In the genomic region with DNA sequence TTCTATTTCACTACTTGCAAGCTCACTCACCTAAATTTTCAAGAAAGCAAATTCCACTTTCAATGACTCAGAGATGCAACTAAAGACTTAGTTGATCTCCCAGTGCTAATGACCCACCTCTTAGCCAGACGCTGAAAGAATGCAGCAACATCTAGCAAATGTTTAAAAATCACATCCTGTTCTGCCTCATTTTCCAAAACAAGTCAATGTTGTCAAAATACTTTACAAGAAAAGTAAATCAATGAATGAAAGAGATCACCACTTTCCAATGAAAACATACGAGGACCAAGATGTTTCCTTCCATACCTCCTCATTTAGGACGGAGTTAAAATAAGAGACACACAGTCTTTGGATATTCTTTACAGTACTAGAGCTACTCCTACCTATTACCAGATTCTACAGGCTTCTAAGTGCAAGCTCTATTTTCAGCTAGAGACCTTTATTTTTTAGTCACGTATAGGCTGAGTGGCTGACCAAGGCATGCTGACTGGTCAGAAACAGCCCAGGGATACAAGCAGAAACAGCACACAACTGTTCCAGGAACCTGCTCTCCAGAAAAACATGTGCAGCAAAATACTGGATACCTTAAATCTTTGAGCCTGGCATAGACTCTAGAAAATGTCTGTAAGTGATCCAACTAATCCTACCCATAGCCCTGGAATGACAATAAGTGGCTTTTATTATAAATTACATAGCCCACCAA, we compare ENCODE assay signal across 9 mouse cellular contexts.
A peak's percentile ranks its signal among the peaks of the same experiment; 100 is the strongest.
DNase-seq lines count a peak whose midpoint lies in the region; ATAC-seq and TF ChIP-seq lines count a peak whose summit lies in the region.
"Had no signal": no experiment of that assay in that cellular context is flagged by ENCODE, and none has a peak within 500 bp of the region (broad histone marks: within the 10 kb centered on the region; RNA-seq: fewer than 3 reads in every experiment).

No protein-coding gene starts in this region.

- H3K36me3 ChIP-seq in midbrain, embryonic 10.5 days: no peaks in the 10 kb centered on the region
- H3K36me3 ChIP-seq in midbrain, postnatal 0 days (ENCODE audit: insufficient read depth, low read length): no peaks in the 10 kb centered on the region
- H3K36me3 ChIP-seq in hindbrain, embryonic 14.5 days (replicated peaks; ENCODE audit: control insufficient read depth, insufficient read depth): no peaks in the 10 kb centered on the region

- TF ChIP-seq CTCF in gastrocnemius, adult 2 months (IDR thresholded peaks at IDR 0.05): no peak
- no peak for TF ChIP-seq CTCF in midbrain, postnatal 0 days (IDR thresholded peaks at IDR 0.05)

- H3K9me3 ChIP-seq in midbrain, embryonic 10.5 days (replicated peaks): no peaks in the 10 kb centered on the region
- H3K9me3 ChIP-seq in midbrain, postnatal 0 days (ENCODE audit: low read length): no peaks in the 10 kb centered on the region
- no peaks in the 10 kb centered on the region for H3K9me3 ChIP-seq in hindbrain, embryonic 14.5 days (ENCODE audit: control insufficient read depth, low read length)

- H3K4me3 ChIP-seq in gastrocnemius, adult 2 months: no peak overlapping the region; the same call in 1 of the 2 replicates
- H3K4me3 ChIP-seq in midbrain, embryonic 10.5 days: peak overlapping the region; percentile 62
- no peak overlapping the region for H3K4me3 ChIP-seq in midbrain, postnatal 0 days (ENCODE audit: low read depth, low read length)
- no peak overlapping the region for H3K4me3 ChIP-seq in hindbrain, embryonic 14.5 days (replicated peaks; ENCODE audit: low read length)

- DNase-seq in gastrocnemius, adult 2 months: no peak
- no peak for DNase-seq in gastrocnemius, postnatal 10 days
- no peak for DNase-seq in midbrain, embryonic 10.5 days (ENCODE audit: low spot score)
- DNase-seq in midbrain, postnatal 0 days (ENCODE audit: low spot score): no peak
- DNase-seq in hindbrain, embryonic 14.5 days (ENCODE audit: low spot score): no peak
- peak; percentile 55 for DNase-seq in naive thymus-derived CD4-positive, alpha-beta T cell, adult 2 months (ENCODE audit: low read depth)
- no peak for DNase-seq in urinary bladder, postnatal 25 days (ENCODE audit: low spot score)
- no peak for DNase-seq in frontal cortex, postnatal 14 days (ENCODE audit: low spot score in 2 of 2)
- DNase-seq: adrenal gland, postnatal 36 days had no signal

- H3K27ac ChIP-seq in gastrocnemius, adult 2 months: peak overlapping the region; percentile 24; the same call in 1 of the 2 replicates
- H3K27ac ChIP-seq in midbrain, embryonic 10.5 days (replicated peaks): no peak overlapping the region
- no peak overlapping the region for H3K27ac ChIP-seq in midbrain, postnatal 0 days (ENCODE audit: low read depth, low read length)
- H3K27ac ChIP-seq in hindbrain, embryonic 14.5 days: no peak overlapping the region

- H3K4me2 ChIP-seq in midbrain, postnatal 0 days (ENCODE audit: low read depth, low read length, poor library complexity, severe bottlenecking): no peak overlapping the region
- H3K4me2 ChIP-seq in hindbrain, embryonic 14.5 days (replicated peaks): peak overlapping the region; percentile 90; the same call in 1 of the 2 replicates

- H3K9ac ChIP-seq in midbrain, postnatal 0 days (replicated peaks; ENCODE audit: low read length, poor library complexity, severe bottlenecking): no peak overlapping the region
- H3K9ac ChIP-seq in hindbrain, embryonic 14.5 days: no peak overlapping the region

- intact Hi-C loops in gastrocnemius, adult 2 months (cut with DNase I): loop anchor here (5.0 kb wide), 1 partner anchor 34 kb away; no protein-coding TSS in a partner anchor

- WGBS in midbrain, embryonic 10.5 days: 77% methylated on average over 4 of the region's 4 CpGs
- WGBS in midbrain, postnatal 0 days: 76% methylated on average over 4 of the region's 4 CpGs
- WGBS in hindbrain, embryonic 14.5 days: 80% methylated on average over 4 of the region's 4 CpGs

- no peaks in the 10 kb centered on the region for H3K27me3 ChIP-seq in midbrain, embryonic 10.5 days (ENCODE audit: low read depth, poor library complexity, severe bottlenecking)
- H3K27me3 ChIP-seq in midbrain, postnatal 0 days (ENCODE audit: insufficient read depth, low read length): no peaks in the 10 kb centered on the region
- no peaks in the 10 kb centered on the region for H3K27me3 ChIP-seq in hindbrain, embryonic 14.5 days (ENCODE audit: control insufficient read depth, insufficient read depth, low read length)

- peaks cover 31% of the 10 kb centered on the region for H3K4me1 ChIP-seq in midbrain, embryonic 10.5 days
- no peaks in the 10 kb centered on the region for H3K4me1 ChIP-seq in midbrain, postnatal 0 days (ENCODE audit: insufficient read depth, low read length)
- peaks cover 17% of the 10 kb centered on the region for H3K4me1 ChIP-seq in hindbrain, embryonic 14.5 days (replicated peaks; ENCODE audit: control insufficient read depth, insufficient read depth, low read length)

- no peak for ATAC-seq in midbrain, postnatal 0 days (ENCODE audit: low FRiP score)
- no peak for ATAC-seq in hindbrain, embryonic 14.5 days (ENCODE audit: low FRiP score)
